Mouse (Mus musculus) small intestine, adult 2 months (tissue): Measurements from ENCODE around the gene Man1c1. TPM values are rescaled to one million over a fixed set of nuclear protein-coding genes. Genes with fewer than 3 reads are reported as not detected.
A peak's percentile ranks its signal among the peaks of the same experiment; 100 is the strongest.

Source experiments
- H3K27ac ChIP-seq: fragments of 200-500 bp; 2 replicates; pipeline ENCODE4 v1.5.1; 2012; ENCODE audit warnings: low read depth, low read length, control low read depth, inconsistent platforms; ENCODE audit not compliant: insufficient read depth
- H3K27me3 ChIP-seq: fragments of 200-500 bp; 2 replicates; pipeline ENCODE4 v1.6.1; 2012; ENCODE audit warnings: mild to moderate bottlenecking, moderate library complexity, low read length, inconsistent platforms; ENCODE audit not compliant: control insufficient read depth, insufficient read depth
- H3K36me3 ChIP-seq: fragments of 200-500 bp; 2 replicates; pipeline ENCODE4 v1.6.1; 2012; ENCODE audit warnings: mild to moderate bottlenecking, low read length, control low read depth, inconsistent platforms; ENCODE audit not compliant: control insufficient read depth, insufficient read depth
- H3K4me1 ChIP-seq: fragments of 200-500 bp; 2 replicates; pipeline ENCODE4 v1.6.1; 2012; ENCODE audit warnings: low read length, inconsistent platforms, mixed read lengths; ENCODE audit not compliant: control insufficient read depth, insufficient read depth, insufficient read length
- H3K4me3 ChIP-seq: fragments of 200-500 bp; 2 replicates; pipeline ENCODE4 v1.5.1; 2012; ENCODE audit warnings: low read depth, mild to moderate bottlenecking, control low read depth, inconsistent platforms, low read length, moderate library complexity
- CTCF ChIP-seq: fragments of 200-500 bp; IDR thresholded peaks from 2 replicates; pipeline ENCODE4 v1.5.1; 2012; ENCODE audit warnings: low read depth, mild to moderate bottlenecking, control low read depth, inconsistent platforms, low read length, moderate library complexity, mixed read lengths; ENCODE audit not compliant: insufficient replicate concordance, insufficient read length; ENCODE audit errors: extremely low read depth
- POLR2A ChIP-seq: fragments of 200-500 bp; IDR thresholded peaks from 2 replicates; pipeline ENCODE4 v1.6.1; 2012; ENCODE audit warnings: low read depth, mild to moderate bottlenecking, control low read depth, inconsistent platforms, low read length, moderate library complexity
- WGBS: fragments of 180-500 bp; shearing (Covaris S2); methylation state at CpG from one replicate; pipeline ENCODE4 v1.1.7; 2018; 5-methylcytosine and 5-hydroxymethylcytosine counted together
- polyA plus RNA-seq: library from polyadenylated mRNA; depleted of rRNA; stranded (reverse); fragments of >200 nt; gene quantifications from 2 replicates; pipeline ENCODE4 v1.2.3, GENCODE M21; 2012

The Man1c1 gene
- polyA plus RNA-seq, 1 experiment, result 3.7 TPM

DNA sequence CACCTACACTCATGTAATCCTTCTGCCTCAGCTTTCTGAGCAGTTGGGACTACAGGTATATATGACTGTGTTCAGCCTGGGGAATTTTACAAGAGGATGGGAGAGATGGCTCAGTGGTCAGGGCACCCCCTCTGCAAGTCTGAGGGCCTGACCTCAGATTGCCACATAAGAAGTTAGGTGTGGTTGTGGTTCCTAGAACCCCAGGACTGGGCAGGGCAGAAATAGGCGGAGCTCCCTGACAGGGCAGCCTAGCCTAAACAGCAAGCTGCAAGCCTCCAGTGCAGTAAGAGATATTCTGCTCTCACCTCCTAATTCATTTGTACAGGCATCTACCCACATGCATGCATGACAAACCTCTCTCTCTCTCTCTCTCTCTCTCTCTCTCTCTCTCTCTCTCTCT, 117.5 kb downstream of the Man1c1 start:
- Histone ChIP-seq H3K36me3 (no peaks in the 10 kb centered on the region), H3K4me1 (peaks cover 10% of the 10 kb centered on the region), H3K27ac (no peak overlapping the region), H3K27me3 (no peaks in the 10 kb centered on the region), H3K4me3 (no peak overlapping the region)
- TF ChIP-seq POLR2A, result no peak
- no peak for TF ChIP-seq CTCF
- 84% methylated on average over 1 of the region's 1 CpGs for WGBS

DNA sequence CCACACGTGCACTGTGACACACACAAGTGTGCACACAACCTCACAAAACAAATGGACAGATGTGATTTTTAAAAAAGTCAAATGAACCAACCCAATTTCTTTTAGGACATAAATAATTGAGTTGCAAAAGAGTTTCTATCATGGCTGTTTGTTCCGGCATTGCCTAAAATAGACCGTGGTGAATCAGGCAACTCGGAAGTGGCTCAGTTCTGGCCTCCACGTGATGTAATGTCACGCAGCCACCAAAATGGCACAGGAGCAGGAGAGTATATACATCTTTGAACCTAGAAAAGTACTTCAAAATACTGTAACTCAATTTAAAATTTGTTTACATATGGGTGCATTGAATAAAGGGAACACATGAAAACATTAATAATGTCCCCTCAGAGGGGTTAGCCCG, 118.0 kb downstream of the Man1c1 start:
- Histone ChIP-seq H3K4me1 (peaks cover 5% of the 10 kb centered on the region), H3K27me3 (no peaks in the 10 kb centered on the region), H3K36me3 (no peaks in the 10 kb centered on the region), H3K4me3 (no peak overlapping the region), H3K27ac (no peak overlapping the region)
- TF ChIP-seq CTCF (no peak), POLR2A (no peak)
- WGBS, result 82% methylated on average over 7 of the region's 7 CpGs

DNA sequence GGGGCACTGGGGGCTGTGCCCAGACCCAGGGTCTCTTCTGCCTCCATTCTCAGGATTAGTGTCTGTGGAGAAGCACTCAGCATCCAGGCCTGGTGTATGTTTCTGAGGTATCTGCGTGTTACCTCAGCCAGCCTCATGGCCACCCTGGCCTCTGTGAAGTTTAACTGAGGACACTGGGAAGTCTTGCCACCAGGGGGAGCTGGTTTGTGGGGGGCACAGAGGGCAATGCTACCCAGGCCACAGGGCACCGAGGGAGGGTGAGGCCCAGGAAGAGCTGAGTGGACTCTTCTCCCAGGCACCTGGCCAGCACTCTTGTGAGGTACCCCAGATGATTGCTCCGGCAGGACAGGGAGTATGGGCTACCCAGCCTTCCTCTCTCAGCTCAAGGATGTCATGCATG, 120.6 kb downstream of the Man1c1 start:
- Histone ChIP-seq H3K4me1 (peaks cover 9% of the 10 kb centered on the region), H3K4me3 (no peak overlapping the region), H3K36me3 (no peaks in the 10 kb centered on the region), H3K27ac (no peak overlapping the region), H3K27me3 (no peaks in the 10 kb centered on the region)
- WGBS, result 41% methylated on average over 3 of the region's 3 CpGs
- peak; percentile 46; the same call in 1 of the 2 replicates for TF ChIP-seq CTCF
- no peak for TF ChIP-seq POLR2A

DNA sequence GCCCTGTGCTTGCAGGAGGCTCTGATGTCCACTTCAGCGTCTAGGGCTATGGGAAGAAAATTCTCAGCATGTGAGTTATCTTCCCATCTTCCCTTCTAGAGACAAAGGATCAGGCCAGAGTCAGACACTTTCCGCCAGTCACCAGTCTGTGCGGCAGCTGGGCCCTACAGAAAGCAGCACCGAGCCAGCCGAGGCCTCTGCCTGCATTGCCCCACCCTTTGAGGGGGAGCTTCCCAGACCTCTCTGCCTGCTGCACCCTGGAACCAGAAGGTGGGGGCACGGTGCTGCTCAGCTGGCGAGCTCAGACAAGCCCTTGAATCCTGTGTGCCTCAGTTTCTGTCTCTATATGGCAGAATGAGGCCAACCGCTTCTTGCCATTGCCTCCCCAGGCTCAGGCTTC, 122.7 kb downstream of the Man1c1 start:
- Histone ChIP-seq H3K4me3 (no peak overlapping the region), H3K36me3 (no peaks in the 10 kb centered on the region), H3K27me3 (no peaks in the 10 kb centered on the region), H3K4me1 (peaks cover 6% of the 10 kb centered on the region; the same call in 1 of the 2 replicates), H3K27ac (no peak overlapping the region)
- TF ChIP-seq POLR2A, result no peak
- TF ChIP-seq CTCF, result no peak
- 77% methylated on average over 8 of the region's 8 CpGs for WGBS

DNA sequence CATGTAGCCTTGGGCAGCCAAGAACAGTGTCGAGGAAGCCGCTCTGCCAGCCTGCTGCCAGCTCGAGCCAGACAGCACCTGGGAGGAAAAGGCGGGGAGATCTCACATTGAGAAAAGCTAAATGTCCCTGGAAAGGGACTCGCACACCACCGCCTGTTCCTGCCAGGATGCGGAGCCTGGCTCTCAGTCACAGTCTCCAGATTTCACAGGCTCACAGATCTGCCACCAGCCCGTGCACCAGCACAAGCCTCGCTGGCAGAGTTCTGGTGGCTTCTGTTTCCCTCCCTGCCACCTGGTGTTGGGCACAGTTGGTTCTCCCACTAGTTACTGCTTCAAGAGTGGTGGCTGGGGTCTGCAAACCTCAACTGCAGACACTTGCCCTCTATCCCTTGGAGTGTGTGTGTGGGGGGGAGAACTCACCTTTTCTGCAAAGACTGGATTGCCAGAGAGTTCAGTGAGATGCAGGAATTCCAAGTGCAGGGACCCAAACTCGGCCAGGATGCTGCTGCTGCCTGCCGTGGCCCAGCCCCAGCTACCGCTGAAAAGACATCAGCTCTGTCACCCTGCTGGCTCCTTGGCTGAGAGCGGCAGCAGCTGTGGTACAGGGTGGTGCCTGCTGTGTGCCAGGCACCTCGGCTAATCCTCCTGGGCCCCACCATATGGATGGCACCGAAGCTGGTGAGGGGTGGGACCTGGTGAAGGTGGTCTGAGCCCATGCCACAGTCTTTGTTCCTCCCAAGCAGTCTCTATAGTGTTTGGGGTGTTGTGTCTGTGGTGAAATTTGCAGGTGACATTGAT, 123.5 kb downstream of the Man1c1 start:
- Histone ChIP-seq H3K27ac (no peak overlapping the region), H3K36me3 (no peaks in the 10 kb centered on the region), H3K4me3 (no peak overlapping the region), H3K27me3 (no peaks in the 10 kb centered on the region), H3K4me1 (peaks cover 6% of the 10 kb centered on the region; the same call in 1 of the 2 replicates)
- WGBS, result 86% methylated on average over 15 of the region's 15 CpGs
- no peak for TF ChIP-seq POLR2A
- no peak for TF ChIP-seq CTCF

DNA sequence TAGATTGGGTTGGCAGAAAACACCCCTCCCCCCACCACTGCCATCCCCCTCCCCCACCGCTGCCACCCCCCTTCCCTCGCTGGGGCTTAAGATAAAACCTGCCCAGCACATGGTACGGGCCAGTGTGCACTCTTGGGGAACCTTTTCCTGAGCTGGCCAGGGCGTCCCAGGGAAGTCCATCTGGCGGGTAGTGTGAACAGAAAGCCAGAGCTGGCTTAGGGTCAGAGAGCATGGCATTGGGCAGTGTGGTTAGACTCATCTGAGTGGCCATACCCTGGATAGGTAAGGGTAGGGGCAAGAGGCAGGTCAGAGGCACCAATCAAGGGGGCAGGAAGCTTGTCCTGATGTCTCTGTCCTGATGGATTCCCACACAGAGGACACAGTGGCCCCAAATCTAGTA, 124.5 kb downstream of the Man1c1 start:
- Histone ChIP-seq H3K27ac (no peak overlapping the region), H3K4me1 (peaks cover 6% of the 10 kb centered on the region; the same call in 1 of the 2 replicates), H3K4me3 (no peak overlapping the region), H3K36me3 (no peaks in the 10 kb centered on the region), H3K27me3 (no peaks in the 10 kb centered on the region)
- WGBS, result 35% methylated on average over 5 of the region's 5 CpGs
- TF ChIP-seq CTCF, result no peak
- no peak for TF ChIP-seq POLR2A

DNA sequence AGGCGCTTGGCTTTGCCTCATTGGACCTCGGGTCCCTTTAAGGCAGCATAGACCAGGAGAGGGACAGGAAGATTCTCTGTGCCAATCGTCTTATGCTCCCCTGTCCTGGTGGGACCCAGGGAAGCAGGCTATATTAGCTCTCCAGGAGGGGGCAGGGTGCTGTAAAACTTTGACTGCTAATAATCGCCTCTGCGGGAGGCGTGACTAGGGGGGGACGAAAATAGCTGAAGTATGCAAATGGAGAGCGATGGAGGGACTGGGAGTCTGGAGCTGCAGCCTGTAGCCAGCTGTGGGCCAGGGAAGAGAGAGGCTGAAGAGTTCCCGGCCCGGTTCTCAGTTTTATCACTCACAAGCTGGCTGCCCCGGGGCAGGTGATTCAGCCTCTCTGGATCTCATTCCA, 124.9 kb downstream of the Man1c1 start:
- no peak overlapping the region for H3K4me3 ChIP-seq
- no peaks in the 10 kb centered on the region for H3K27me3 ChIP-seq
- WGBS, result 19% methylated on average over 11 of the region's 11 CpGs
- H3K4me1 ChIP-seq, result peaks cover 6% of the 10 kb centered on the region; the same call in 1 of the 2 replicates
- no peaks in the 10 kb centered on the region for H3K36me3 ChIP-seq
- H3K27ac ChIP-seq, result no peak overlapping the region
- TF ChIP-seq CTCF, result peak; percentile 29; the same call in 1 of the 2 replicates
- no peak; the same call in 1 of the 2 replicates for TF ChIP-seq POLR2A
